Mouse (Mus musculus) embryo, embryonic 10.5 days (tissue): ENCODE measurements around the gene Mboat7.
A peak's percentile ranks its signal among the peaks of the same experiment; 100 is the strongest.

Experiments used
- DNase-seq: peaks from one replicate; pipeline ENCODE4 v3.0.0-alpha.2; 2015; ENCODE audit warnings: low spot score

Mboat7 gene

GRCm38 (mm10) chr7:3643843-3644242, 49.5 kb downstream of the Mboat7 start:
- no peak for DNase-seq

DNA sequence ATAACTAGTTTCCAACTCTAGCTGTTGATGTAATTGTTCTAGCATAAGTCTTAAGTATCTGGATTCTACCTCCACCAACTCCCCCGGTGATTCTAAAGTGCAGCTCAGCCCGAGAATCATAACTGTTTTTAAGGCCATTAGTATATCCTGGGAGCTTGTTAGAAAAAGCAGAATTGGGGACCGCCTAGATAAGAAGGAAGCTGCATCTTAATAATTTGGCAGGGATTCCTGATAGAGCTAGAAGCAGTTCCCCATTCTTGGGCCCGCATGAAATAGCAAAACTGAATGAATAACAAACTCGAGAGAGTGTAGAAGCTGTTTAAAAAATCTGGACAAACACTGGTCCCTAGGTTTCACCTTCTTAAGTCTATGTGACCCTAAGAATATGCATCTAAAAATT, 49.9 kb downstream of the Mboat7 start:
- no peak for DNase-seq

DNA sequence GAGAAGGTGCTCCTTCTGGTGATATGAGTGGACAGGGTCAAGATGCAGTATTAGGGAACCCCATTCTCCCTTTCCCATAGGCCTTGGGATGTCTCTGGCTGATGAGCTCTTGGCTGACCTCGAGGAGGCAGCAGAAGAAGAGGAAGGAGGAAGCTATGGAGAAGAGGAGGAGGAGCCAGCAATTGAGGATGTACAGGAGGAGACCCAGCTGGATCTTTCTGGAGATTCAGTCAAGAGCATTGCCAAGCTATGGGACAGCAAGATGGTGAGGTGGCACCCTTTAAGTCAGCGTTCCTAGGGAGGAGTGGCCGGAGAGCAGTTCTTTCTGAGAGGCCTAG, 62.9 kb downstream of the Mboat7 start:
- no peak for DNase-seq

DNA sequence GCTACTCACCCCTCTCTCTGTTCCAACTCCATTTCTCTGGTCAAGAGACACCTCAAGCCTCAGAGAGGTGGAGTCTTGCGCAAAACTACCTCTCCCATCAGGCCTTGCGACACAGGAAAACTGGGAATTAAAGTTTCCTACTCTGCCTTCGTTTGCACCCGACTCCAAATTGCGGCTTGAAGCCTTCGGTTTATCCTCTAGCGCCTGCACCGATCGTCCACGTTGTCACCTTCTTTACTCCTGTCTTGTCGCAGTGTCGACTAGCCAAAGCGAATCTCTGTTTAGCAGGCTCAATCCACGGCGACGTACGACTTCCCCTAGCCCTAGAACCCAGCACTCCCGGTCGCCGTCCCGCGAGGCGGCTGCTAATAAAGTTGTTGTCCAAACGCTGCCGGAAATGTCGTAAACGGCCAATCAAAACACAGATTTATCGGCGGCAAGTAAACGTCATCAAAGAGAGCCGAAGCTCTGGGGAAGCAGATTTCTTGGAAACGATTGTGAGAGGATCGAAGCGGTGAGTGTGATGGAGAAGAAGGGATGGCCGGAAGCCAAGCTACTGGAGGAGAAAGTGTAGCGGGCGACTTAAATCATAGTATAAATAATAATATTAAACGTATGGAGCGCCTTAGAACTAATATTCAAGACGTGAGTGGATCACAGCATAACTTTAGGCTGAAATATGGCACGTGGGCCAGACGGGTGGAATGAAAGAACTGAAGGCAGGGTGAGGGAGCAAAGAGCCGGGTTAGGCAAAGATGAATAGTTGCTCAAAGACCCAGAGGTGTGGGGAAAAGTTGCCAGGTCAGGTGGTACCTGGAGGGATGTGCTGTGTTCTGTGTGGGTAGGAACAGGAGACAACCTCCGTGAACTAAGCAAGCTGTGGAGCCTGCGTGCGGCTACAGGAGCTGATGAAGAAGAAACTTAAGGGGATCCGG, 63.5 kb downstream of the Mboat7 start, which contains the start of the genes Tfpt and Prpf31:
Tfpt (minus strand) TSS at position 387 of the 935 bp plus-strand sequence.
Prpf31 (plus strand) TSS at position 443 of the 935 bp plus-strand sequence.
- peak; percentile 98 for DNase-seq

DNA sequence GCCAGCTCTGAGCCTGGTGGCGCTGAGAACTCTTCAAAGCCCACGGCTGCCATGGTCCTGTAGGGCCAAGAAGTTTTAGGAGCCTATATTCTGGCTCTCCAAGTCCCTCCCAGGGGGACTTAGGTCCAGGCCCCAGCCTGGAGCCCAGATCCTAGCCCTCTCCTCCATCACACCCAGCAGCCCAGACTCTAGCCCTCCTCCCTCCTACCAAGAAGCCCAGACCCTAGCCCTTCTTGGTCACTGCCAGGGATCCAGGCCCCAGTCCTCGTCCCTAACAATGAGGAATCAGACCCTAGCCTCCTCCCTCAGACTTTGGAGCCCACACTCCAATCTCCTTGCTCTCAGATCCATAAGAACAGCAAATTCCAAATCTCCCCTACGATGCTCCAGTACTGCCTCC, 64.3 kb downstream of the Mboat7 start:
- no peak for DNase-seq
